In the genomic region with DNA sequence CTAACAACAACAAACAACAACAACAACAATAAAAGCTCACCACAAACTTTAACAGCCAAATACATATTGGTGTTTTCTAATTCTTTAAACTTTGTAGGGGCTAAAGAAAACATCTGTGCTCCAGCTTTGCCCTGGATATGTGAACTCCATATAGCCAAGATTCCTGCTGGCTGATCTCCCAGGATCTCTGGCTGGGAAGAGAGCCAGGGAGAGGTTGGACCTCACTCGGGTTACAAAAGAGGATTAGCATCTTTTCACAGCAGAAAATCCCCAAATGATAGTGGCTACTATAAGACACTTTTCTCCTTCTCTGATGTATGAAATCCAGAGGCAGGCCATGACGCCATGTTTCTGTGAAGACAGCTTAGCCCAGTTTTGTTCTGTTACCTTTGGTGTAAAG, we compare ENCODE assay signal across 7 mouse cellular contexts. TPM values are rescaled to one million over a fixed set of nuclear protein-coding genes. Genes with fewer than 3 reads are reported as not detected.
DNase-seq lines count a peak whose midpoint lies in the region; ATAC-seq and TF ChIP-seq lines count a peak whose summit lies in the region.

No protein-coding gene starts in this region.

- H3K9ac ChIP-seq in midbrain, embryonic 14.5 days (replicated peaks; ENCODE audit: low read length): no peak overlapping the region
- H3K9ac ChIP-seq in midbrain, embryonic 11.5 days (ENCODE audit: low read length): no peak overlapping the region
- H3K9ac ChIP-seq in kidney, postnatal 0 days (ENCODE audit: low read depth, low read length): no peak overlapping the region

- H3K27me3 ChIP-seq in midbrain, embryonic 14.5 days (ENCODE audit: control insufficient read depth, insufficient read depth, low read length): no peaks in the 10 kb centered on the region
- no peaks in the 10 kb centered on the region for H3K27me3 ChIP-seq in midbrain, embryonic 11.5 days (ENCODE audit: control insufficient read depth, insufficient read depth, low read length)
- H3K27me3 ChIP-seq in kidney, postnatal 0 days (ENCODE audit: insufficient read depth, low read length): no peaks in the 10 kb centered on the region

- DNase-seq in midbrain, embryonic 14.5 days: peak; percentile 60
- DNase-seq in midbrain, embryonic 11.5 days (ENCODE audit: low spot score, missing footprints): no peak
- DNase-seq in gastrocnemius, adult 18-20 months (ENCODE audit: low spot score): peak; percentile 74
- peak; percentile 70 for DNase-seq in kidney, postnatal 0 days (ENCODE audit: low spot score)
- peak; percentile 5 for DNase-seq in telencephalon, adult 2 months (ENCODE audit: low read depth, low spot score)
- DNase-seq in liver: no peak
- DNase-seq in thymus, postnatal 25 days: no peak

- no peaks in the 10 kb centered on the region for H3K4me1 ChIP-seq in midbrain, embryonic 14.5 days (ENCODE audit: control insufficient read depth, insufficient read depth, low read length)
- H3K4me1 ChIP-seq in midbrain, embryonic 11.5 days (ENCODE audit: control insufficient read depth, insufficient read depth, low read length): no peaks in the 10 kb centered on the region
- peaks cover 4% of the 10 kb centered on the region; the same call in 1 of the 2 replicates for H3K4me1 ChIP-seq in kidney, postnatal 0 days (replicated peaks; ENCODE audit: insufficient read depth, low read length)

- no peaks in the 10 kb centered on the region for H3K9me3 ChIP-seq in midbrain, embryonic 14.5 days (ENCODE audit: control insufficient read depth, low read length)
- H3K9me3 ChIP-seq in midbrain, embryonic 11.5 days (ENCODE audit: control insufficient read depth, low read length): no peaks in the 10 kb centered on the region
- H3K9me3 ChIP-seq in kidney, postnatal 0 days (replicated peaks; ENCODE audit: low read length): no peaks in the 10 kb centered on the region

- WGBS in midbrain, embryonic 14.5 days: 19% methylated on average over 2 of the region's 2 CpGs
- WGBS in midbrain, embryonic 11.5 days: 11% methylated on average over 2 of the region's 2 CpGs
- WGBS in kidney, postnatal 0 days: 41% methylated on average over 2 of the region's 2 CpGs

- TF ChIP-seq CTCF in kidney, postnatal 0 days (IDR thresholded peaks at IDR 0.05; ENCODE audit: low read depth): no peak

- no peak for ATAC-seq in midbrain, embryonic 14.5 days (ENCODE audit: low FRiP score, low TSS enrichment)
- ATAC-seq in midbrain, embryonic 11.5 days (ENCODE audit: low FRiP score): no peak
- ATAC-seq in kidney, postnatal 0 days (replicated peaks; ENCODE audit: low FRiP score, low read depth): no peak

- H3K4me3 ChIP-seq in midbrain, embryonic 14.5 days (replicated peaks; ENCODE audit: low read depth, low read length): no peak overlapping the region
- H3K4me3 ChIP-seq in midbrain, embryonic 11.5 days (ENCODE audit: low read depth, low read length): no peak overlapping the region
- no peak overlapping the region for H3K4me3 ChIP-seq in kidney, postnatal 0 days (replicated peaks; ENCODE audit: low read depth, low read length)

- H3K4me2 ChIP-seq in midbrain, embryonic 14.5 days (ENCODE audit: low read length): no peak overlapping the region
- H3K4me2 ChIP-seq in midbrain, embryonic 11.5 days: no peak overlapping the region
- no peak overlapping the region for H3K4me2 ChIP-seq in kidney, postnatal 0 days (ENCODE audit: low read length)

- no peaks in the 10 kb centered on the region for H3K36me3 ChIP-seq in midbrain, embryonic 14.5 days (ENCODE audit: control insufficient read depth, insufficient read depth, low read length)
- H3K36me3 ChIP-seq in midbrain, embryonic 11.5 days (ENCODE audit: control insufficient read depth, insufficient read depth, low read length): no peaks in the 10 kb centered on the region
- no peaks in the 10 kb centered on the region for H3K36me3 ChIP-seq in kidney, postnatal 0 days (ENCODE audit: insufficient read depth, low read length)

- H3K27ac ChIP-seq in midbrain, embryonic 14.5 days (replicated peaks; ENCODE audit: low read depth, low read length): no peak overlapping the region
- H3K27ac ChIP-seq in midbrain, embryonic 11.5 days (ENCODE audit: low read depth, low read length): no peak overlapping the region
- no peak overlapping the region for H3K27ac ChIP-seq in kidney, postnatal 0 days

RNA-seq across cellular contexts. Expression of gene Ada, which starts 6.7 kb away (rescaled TPM):
- polyA plus RNA-seq in midbrain, embryonic 14.5 days (2014; fragmentation: Nextera tagmentation; extraction: Ambion mirVana): 2.8 and 3.4 TPM in 2 replicates
- 5.6 and 6.1 TPM in 2 replicates for polyA plus RNA-seq in midbrain, embryonic 11.5 days (2014; fragmentation: Nextera tagmentation; extraction: Ambion mirVana)
- under 1 TPM; 0.26 to 0.43 TPM for total RNA-seq in gastrocnemius, adult 18-20 months (2021)
- 7.7 and 9.8 TPM in 2 replicates for polyA plus RNA-seq in kidney, postnatal 0 days (2015; fragmentation: Nextera tagmentation; extraction: Ambion mirVana)

Comparison
In these comparisons a context has a peak if more than half of its experiments do, and no peak if none do; other contexts are left out.
1. DNase-seq: peak in midbrain, embryonic 14.5 days (single experiment), gastrocnemius, adult 18-20 months (single experiment), kidney, postnatal 0 days (single experiment) and telencephalon, adult 2 months (single experiment); none in midbrain, embryonic 11.5 days (single experiment), liver (single experiment) and thymus, postnatal 25 days (single experiment).